Mouse (Mus musculus): ENCODE results near the gene Lysmd4. TPM values are rescaled to one million over a fixed set of nuclear protein-coding genes. Genes with fewer than 3 reads are reported as not detected.

The Lysmd4 gene
- polyA plus RNA-seq, 1 experiment from 2014 or later = 8.5 TPM

DNA sequence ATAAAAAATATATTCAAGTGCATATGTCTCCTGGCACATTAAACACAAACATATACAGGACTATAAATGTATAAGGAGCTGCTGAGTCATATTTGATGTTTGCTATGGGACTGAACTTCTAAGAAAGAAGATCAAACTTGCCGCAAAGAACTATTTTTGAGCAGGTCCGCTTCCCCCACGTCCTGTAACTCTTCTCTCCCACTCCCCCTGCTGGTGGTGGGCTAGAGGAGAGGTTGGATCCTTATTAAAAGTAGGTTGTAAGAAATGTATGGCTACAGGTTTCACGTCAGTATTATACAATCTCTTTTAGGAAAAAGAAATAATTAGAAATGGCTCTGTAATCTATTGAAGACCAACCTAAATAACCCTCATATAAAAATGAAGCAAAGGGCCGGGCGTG is 131.3 kb downstream of the Lysmd4 start:
- ATAC-seq (ENCODE audit: low FRiP score, low TSS enrichment) = no peak
- DNase-seq (ENCODE audit: low spot score) = no peak
- no peaks in the 10 kb centered on the region for H3K4me1 ChIP-seq (replicated peaks; ENCODE audit: control insufficient read depth, insufficient read depth)
- no peak overlapping the region for H3K4me2 ChIP-seq (replicated peaks; ENCODE audit: low read depth)
- H3K4me3 ChIP-seq (ENCODE audit: low read depth, low read length) = no peak overlapping the region
- H3K36me3 ChIP-seq (ENCODE audit: control insufficient read depth, insufficient read depth, low read length) = no peaks in the 10 kb centered on the region
- no peak overlapping the region for H3K9ac ChIP-seq (ENCODE audit: low read length)
- no peaks in the 10 kb centered on the region for H3K27me3 ChIP-seq (ENCODE audit: control insufficient read depth, insufficient read depth, low read length)
- TF ChIP-seq EP300 (optimal IDR thresholded peaks at IDR 0.05) (no peak), CTCF (IDR thresholded peaks at IDR 0.05; ENCODE audit: low read depth) (peak; percentile 65)
- no peak overlapping the region for H3K27ac ChIP-seq (replicated peaks)
- 66% methylated on average over 6 of the region's 6 CpGs for WGBS
- H3K9me3 ChIP-seq (ENCODE audit: control insufficient read depth, low read length) = no peaks in the 10 kb centered on the region

DNA sequence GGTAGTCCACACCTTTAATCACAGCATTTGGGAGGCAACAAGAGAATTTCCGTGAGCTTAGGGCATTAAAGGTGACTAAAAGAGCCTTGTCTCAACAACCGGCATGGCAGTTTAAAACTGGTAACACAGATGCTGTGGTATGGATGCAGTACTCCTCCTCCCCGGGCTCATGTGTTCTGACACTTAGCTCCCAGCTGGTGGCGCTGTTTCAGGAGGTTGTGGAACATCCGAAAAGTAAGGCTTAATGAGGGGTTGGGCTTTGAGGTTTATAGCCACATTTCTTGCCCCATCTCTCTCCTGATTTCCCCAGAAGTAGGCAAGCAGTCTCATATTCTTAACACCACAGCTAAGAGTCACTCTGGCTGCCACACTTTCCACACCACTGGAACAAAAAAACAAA is 133.5 kb downstream of the Lysmd4 start:
- ATAC-seq (ENCODE audit: low FRiP score, low TSS enrichment) = no peak
- Histone ChIP-seq H3K4me2 (replicated peaks; ENCODE audit: low read depth) (no peak overlapping the region), H3K9me3 (ENCODE audit: control insufficient read depth, low read length) (no peaks in the 10 kb centered on the region), H3K4me3 (ENCODE audit: low read depth, low read length) (no peak overlapping the region), H3K27me3 (ENCODE audit: control insufficient read depth, insufficient read depth, low read length) (no peaks in the 10 kb centered on the region), H3K36me3 (ENCODE audit: control insufficient read depth, insufficient read depth, low read length) (no peaks in the 10 kb centered on the region), H3K9ac (ENCODE audit: low read length) (no peak overlapping the region), H3K4me1 (replicated peaks; ENCODE audit: control insufficient read depth, insufficient read depth) (no peaks in the 10 kb centered on the region), H3K27ac (replicated peaks) (no peak overlapping the region)
- no peak for TF ChIP-seq EP300 (optimal IDR thresholded peaks at IDR 0.05)
- peak; percentile 44 for TF ChIP-seq CTCF (IDR thresholded peaks at IDR 0.05; ENCODE audit: low read depth)
- 91% methylated on average over 5 of the region's 5 CpGs for WGBS
- no peak for DNase-seq (ENCODE audit: low spot score)

Other genes starting within 250 kb of the Lysmd4 start
- gene Mef2a, start 150.3 kb downstream of the Lysmd4 start, polyA plus RNA-seq (2015; fragmentation: Nextera tagmentation; extraction: Ambion mirVana) = 20.0 and 21.5 TPM in 2 replicates

All from stomach, postnatal 0 days (tissue).